Mouse (Mus musculus): ENCODE measurements around the gene Klhl41.

- TF ChIP-seq CTCF (IDR thresholded peaks at IDR 0.05) (no peak), EP300 (IDR thresholded peaks at IDR 0.05) (no peak)
Observed at GRCm38 (mm10) chr2:69722650-69723518, 53.0 kb downstream of the Klhl41 start.

All from lung, postnatal 0 days (tissue).